Mouse (Mus musculus) limb, embryonic 14.5 days (tissue): ENCODE measurements around the gene Homer2. TPM values are rescaled to one million over a fixed set of nuclear protein-coding genes. Genes with fewer than 3 reads are reported as not detected.

Experiments
- ATAC-seq: fragments of 200-750 bp; cut with Nextera tagmentation; 2 replicates; pipeline ENCODE4 v1.8.0; 2017; ENCODE audit warnings: low read depth, moderate number of reproducible peaks, moderate TSS enrichment; ENCODE audit not compliant: low FRiP score
- DNase-seq: peaks from one replicate; pipeline ENCODE4 v3.0.0-alpha.2; 2015; ENCODE audit warnings: low spot score
- H3K27ac ChIP-seq: fragments of 300-500 bp; sonication (generic); replicated peaks from 2 replicates; pipeline ENCODE4 v1.5.1; 2014; ENCODE audit warnings: low read depth, mild to moderate bottlenecking, low read length, moderate library complexity, mixed read lengths
- H3K27me3 ChIP-seq: fragments of 300-500 bp; sonication (generic); 2 replicates; pipeline ENCODE4 v1.6.1; 2014; ENCODE audit warnings: low read length, mixed read lengths; ENCODE audit not compliant: control insufficient read depth, insufficient read depth
- H3K36me3 ChIP-seq: fragments of 300-500 bp; sonication (generic); 2 replicates; pipeline ENCODE4 v1.6.1; 2014; ENCODE audit warnings: mild to moderate bottlenecking, low read length, moderate library complexity, mixed read lengths; ENCODE audit not compliant: control insufficient read depth, insufficient read depth
- H3K4me1 ChIP-seq: fragments of 300-500 bp; sonication (generic); 2 replicates; pipeline ENCODE4 v1.6.1; 2014; ENCODE audit warnings: antibody characterized with exemption, low read length, mixed read lengths; ENCODE audit not compliant: control insufficient read depth, insufficient read depth
- H3K4me2 ChIP-seq: fragments of 300-500 bp; sonication (generic); replicated peaks from 2 replicates; pipeline ENCODE4 v1.6.1; 2014; ENCODE audit warnings: low read depth, mild to moderate bottlenecking, low read length, moderate library complexity; ENCODE audit not compliant: severe bottlenecking
- H3K4me3 ChIP-seq: fragments of 300-500 bp; sonication (generic); replicated peaks from 2 replicates; pipeline ENCODE4 v1.5.1; 2014; ENCODE audit warnings: low read length
- H3K9ac ChIP-seq: fragments of 300-500 bp; sonication (generic); 2 replicates; pipeline ENCODE4 v1.6.1; 2014; ENCODE audit warnings: mild to moderate bottlenecking, low read depth, low read length, moderate library complexity; ENCODE audit not compliant: severe bottlenecking
- H3K9me3 ChIP-seq: fragments of 300-500 bp; sonication (generic); 2 replicates; pipeline ENCODE4 v1.6.1; 2016; ENCODE audit warnings: low read length; ENCODE audit not compliant: control insufficient read depth
- POLR2A ChIP-seq: fragments of 200-500 bp; IDR thresholded peaks from 2 replicates; pipeline ENCODE4 v1.8.0; 2012; ENCODE audit warnings: inconsistent platforms, mild to moderate bottlenecking, moderate library complexity, borderline replicate concordance; ENCODE audit not compliant: insufficient read depth, insufficient read length; ENCODE audit errors: extremely low read depth
- WGBS: fragments of 180-500 bp; shearing (Covaris S2); extraction: QIAGEN DNeasy Blood & Tissue Kit; methylation state at CpG from one replicate; pipeline ENCODE4 v1.1.7; 2014; 5-methylcytosine and 5-hydroxymethylcytosine counted together
- polyA plus RNA-seq, 2 experiments: library from polyadenylated mRNA; depleted of rRNA in 1 of 2; stranded (reverse) in 1 of 2; unstranded in 1 of 2; fragments of >200 nt; fragmentation: Nextera tagmentation in 1 of 2; extraction: Ambion mirVana in 1 of 2; gene quantifications; 2 replicates each; pipeline versions ENCODE4 v1.2.1 to v1.2.3; 2012 to 2014

Homer2 gene
- polyA plus RNA-seq, 2 experiments: 15.5 to 25.8 TPM

- no peak overlapping the region for H3K4me3 ChIP-seq
- no peak for DNase-seq
- no peaks in the 10 kb centered on the region; the same call in 1 of the 2 replicates for H3K27me3 ChIP-seq
- H3K9me3 ChIP-seq: no peaks in the 10 kb centered on the region
- no peak overlapping the region for H3K4me2 ChIP-seq
- ATAC-seq: no peak
- H3K36me3 ChIP-seq: no peaks in the 10 kb centered on the region
- H3K4me1 ChIP-seq: no peaks in the 10 kb centered on the region
- no peak overlapping the region for H3K9ac ChIP-seq
- H3K27ac ChIP-seq: no peak overlapping the region
- TF ChIP-seq POLR2A: no peak
- 86% methylated on average over 13 of the region's 13 CpGs for WGBS
These were observed 9.0 kb downstream of the Homer2 start for GRCm38 (mm10) chr7:81698357-81698756.

- DNase-seq: no peak
- H3K4me2 ChIP-seq: no peak overlapping the region
- ATAC-seq: no peak
- TF ChIP-seq POLR2A: no peak
- no peaks in the 10 kb centered on the region; the same call in 1 of the 2 replicates for H3K27me3 ChIP-seq
- no peaks in the 10 kb centered on the region for H3K4me1 ChIP-seq
- H3K36me3 ChIP-seq: no peaks in the 10 kb centered on the region
- H3K4me3 ChIP-seq: no peak overlapping the region
- H3K27ac ChIP-seq: no peak overlapping the region
- no peak overlapping the region for H3K9ac ChIP-seq
- no peaks in the 10 kb centered on the region for H3K9me3 ChIP-seq
- WGBS: 50% methylated on average over 4 of the region's 4 CpGs
These were observed 9.4 kb downstream of the Homer2 start for GRCm38 (mm10) chr7:81697954-81698353.

- no peak overlapping the region for H3K4me2 ChIP-seq
- ATAC-seq: no peak
These were observed 11.4 kb downstream of the Homer2 start for GRCm38 (mm10) chr7:81695763-81696533.

GRCm38 (mm10) chr7:81691067-81691466 is 16.3 kb downstream of the Homer2 start:
- Histone ChIP-seq H3K4me3 (no peak overlapping the region), H3K4me1 (no peaks in the 10 kb centered on the region), H3K9ac (no peak overlapping the region), H3K36me3 (no peaks in the 10 kb centered on the region), H3K27ac (no peak overlapping the region), H3K4me2 (no peak overlapping the region), H3K27me3 (no peaks in the 10 kb centered on the region), H3K9me3 (no peaks in the 10 kb centered on the region)
- WGBS: 85% methylated on average over 5 of the region's 5 CpGs
- TF ChIP-seq POLR2A: no peak
- ATAC-seq (no peak), DNase-seq (no peak)

More at GRCm38 (mm10) chr7:81695763-81696533, 11.4 kb downstream of the Homer2 start:
- Histone ChIP-seq H3K27me3 (no peaks in the 10 kb centered on the region; the same call in 1 of the 2 replicates), H3K4me3 (no peak overlapping the region), H3K4me1 (no peaks in the 10 kb centered on the region), H3K36me3 (no peaks in the 10 kb centered on the region), H3K27ac (no peak overlapping the region), H3K9me3 (no peaks in the 10 kb centered on the region), H3K9ac (no peak overlapping the region)
- WGBS: 75% methylated on average over 16 of the region's 16 CpGs
- TF ChIP-seq POLR2A: no peak
- DNase-seq: no peak

GRCm38 (mm10) chr7:81689116-81689681 is 18.1 kb downstream of the Homer2 start:
- H3K36me3 ChIP-seq: no peaks in the 10 kb centered on the region
- H3K4me1 ChIP-seq: no peaks in the 10 kb centered on the region
- no peaks in the 10 kb centered on the region for H3K9me3 ChIP-seq
- H3K27me3 ChIP-seq: no peaks in the 10 kb centered on the region
- DNase-seq (no peak), ATAC-seq (no peak)
- no peak overlapping the region for H3K4me2 ChIP-seq
- H3K27ac ChIP-seq: no peak overlapping the region
- no peak overlapping the region for H3K4me3 ChIP-seq
- H3K9ac ChIP-seq: no peak overlapping the region
- TF ChIP-seq POLR2A: no peak
- whole genome bisulfite sequencing: 90% methylated on average over 8 of the region's 8 CpGs
